Mouse (Mus musculus): ENCODE measurements around the gene 2410015M20Rik. TPM values are rescaled to one million over a fixed set of nuclear protein-coding genes. Genes with fewer than 3 reads are reported as not detected.

Gene 2410015M20Rik
- polyA plus RNA-seq (2017; shearing (Covaris generic)), result 100 to 1,000 TPM; 183 to 188 TPM

GRCm38 (mm10) chr17:56609452-56610171, at the start of gene 2410015M20Rik:
Gene 2410015M20Rik (minus strand): TSS chr17:56609771.

GRCm38 (mm10) chr17:56627530-56628277, 18.1 kb upstream of the 2410015M20Rik start, which contains the start of gene Catsperd:
Gene Catsperd (plus strand): TSS chr17:56628143.

GRCm38 (mm10) chr17:56626754-56627470, 17.3 kb upstream of the 2410015M20Rik start, which contains the start of gene Lonp1:
Gene Lonp1 (minus strand): TSS chr17:56626887.

GRCm38 (mm10) chr17:56613236-56613844, 3.8 kb upstream of the 2410015M20Rik start, which contains the start of gene Rpl36:
Gene Rpl36 (plus strand): TSS chr17:56613416.

GRCm38 (mm10) chr17:56584257-56585130, 25.1 kb downstream of the 2410015M20Rik start, which contains the start of the genes Safb2 and Safb:
Gene Safb2 (minus strand): TSS chr17:56584585.
Gene Safb (plus strand): TSS chr17:56584825.

Other genes with a start within 250 kb of the 2410015M20Rik start
- 10 to 100 TPM; 23.5 to 43.5 TPM for gene Ptprs, start 133.3 kb downstream of the 2410015M20Rik start, polyA plus RNA-seq (2017; shearing (Covaris generic))
- gene Znrf4, start 97.3 kb downstream of the 2410015M20Rik start, polyA plus RNA-seq (2017; shearing (Covaris generic)), result not detected
- under 1 TPM; 0.44 to 0.99 TPM for gene Gm20219, start 55.4 kb downstream of the 2410015M20Rik start, polyA plus RNA-seq (2017; shearing (Covaris generic))
- 100 to 1,000 TPM; 146 to 176 TPM for gene Safb2, start 25.2 kb downstream of the 2410015M20Rik start, polyA plus RNA-seq (2017; shearing (Covaris generic))
- 100 to 1,000 TPM; 175 to 240 TPM for gene Safb, start 24.9 kb downstream of the 2410015M20Rik start, polyA plus RNA-seq (2017; shearing (Covaris generic))
- gene Rpl36, start 3.6 kb upstream of the 2410015M20Rik start, polyA plus RNA-seq (2017; shearing (Covaris generic)), result 1,000 to 10,000 TPM; 1,553 to 1,612 TPM
- 10 to 100 TPM; 41.9 to 43.4 TPM for gene Lonp1, start 17.1 kb upstream of the 2410015M20Rik start, polyA plus RNA-seq (2017; shearing (Covaris generic))
- gene Catsperd, start 18.4 kb upstream of the 2410015M20Rik start, polyA plus RNA-seq (2017; shearing (Covaris generic)), result 1 to 10 TPM; 2.3 to 2.6 TPM
- 10 to 100 TPM; 95.5 to 97.1 TPM for gene Ranbp3, start 63.5 kb upstream of the 2410015M20Rik start, polyA plus RNA-seq (2017; shearing (Covaris generic))
- 100 to 1,000 TPM; 211 to 228 TPM for gene Ndufa11, start 108.0 kb upstream of the 2410015M20Rik start, polyA plus RNA-seq (2017; shearing (Covaris generic))
- 10 to 100 TPM; 16.9 to 20.1 TPM for gene Vmac, start 108.3 kb upstream of the 2410015M20Rik start, polyA plus RNA-seq (2017; shearing (Covaris generic))
- gene Nrtn, start 147.8 kb upstream of the 2410015M20Rik start, polyA plus RNA-seq (2017; shearing (Covaris generic)), result under 1 TPM in 1 of 2 experiments, not detected in 1; 0.20 TPM
- 10 to 100 TPM; 52.8 to 65.4 TPM for gene Dus3l, start 155.0 kb upstream of the 2410015M20Rik start, polyA plus RNA-seq (2017; shearing (Covaris generic))
- 1 to 10 TPM; 1.2 to 2.2 TPM for gene Prr22, start 160.5 kb upstream of the 2410015M20Rik start, polyA plus RNA-seq (2017; shearing (Covaris generic))
- gene Rfx2, start 221.2 kb upstream of the 2410015M20Rik start, polyA plus RNA-seq (2017; shearing (Covaris generic)), result 1 to 10 TPM in 1 of 2 experiments, under 1 TPM in 1; 0.64 to 2.1 TPM

Measured in inflammation-experienced regulatory T-cells (primary cell).